Mouse (Mus musculus) MEL (cell line): Measurements from ENCODE around the gene Pip5k1b. TPM values are rescaled to one million over a fixed set of nuclear protein-coding genes. Genes with fewer than 3 reads are reported as not detected.

ENCODE experiments used
- DNase-seq: peaks from one replicate; pipeline ENCODE4 v3.0.0; 2011; ENCODE audit warnings: low read depth, low spot score
- H3K27ac ChIP-seq: 2 replicates; pipeline ENCODE4 v1.5.1; 2012; ENCODE audit warnings: low read depth, mild to moderate bottlenecking, control low read depth, low read length, moderate library complexity; ENCODE audit not compliant: control insufficient read depth
- H3K27me3 ChIP-seq, 2 experiments: fragments of 150-350 bp in 1 of 2; sonication (generic) in 1 of 2; 2 replicates each; pipeline ENCODE4 v1.6.1; 2012; ENCODE audit warnings: low read length in 2 of 2, mild to moderate bottlenecking in 2 of 2, improper control_type of control experiment in 1 of 2, moderate library complexity in 1 of 2; ENCODE audit not compliant: insufficient read depth in 2 of 2, control insufficient read depth in 1 of 2
- H3K36me3 ChIP-seq, 2 experiments: 2 replicates each; pipeline ENCODE4 v1.6.1; 2012 to 2014; ENCODE audit warnings: low read length in 2 of 2, improper control_type of control experiment in 1 of 2, inconsistent platforms in 1 of 2, mild to moderate bottlenecking in 1 of 2; ENCODE audit not compliant: insufficient read depth in 2 of 2, control insufficient read depth in 1 of 2
- H3K4me1 ChIP-seq, 2 experiments: fragments of 150-350 bp in 1 of 2; sonication (generic) in 1 of 2; 2 replicates each; pipeline ENCODE4 v1.6.1; 2012; ENCODE audit warnings: low read length in 2 of 2, improper control_type of control experiment in 1 of 2, mild to moderate bottlenecking in 1 of 2; ENCODE audit not compliant: insufficient read depth in 2 of 2, control insufficient read depth in 1 of 2
- H3K4me3 ChIP-seq, 2 experiments: fragments of 150-350 bp in 1 of 2; sonication (generic) in 1 of 2; 2 replicates each; pipeline ENCODE4 v1.5.1; 2012; ENCODE audit warnings: low read depth in 2 of 2, low read length in 2 of 2, mild to moderate bottlenecking in 2 of 2, moderate library complexity in 2 of 2, control low read depth in 1 of 2, improper control_type of control experiment in 1 of 2; ENCODE audit not compliant: control insufficient read depth in 1 of 2, insufficient read depth in 1 of 2
- H3K79me2 ChIP-seq: 2 replicates; pipeline ENCODE4 v1.6.1; 2012; ENCODE audit warnings: mild to moderate bottlenecking, low read length, moderate library complexity; ENCODE audit not compliant: control insufficient read depth, poor library complexity, insufficient read depth
- H3K9ac ChIP-seq: 2 replicates; pipeline ENCODE4 v1.6.1; 2012; ENCODE audit warnings: low read depth, mild to moderate bottlenecking, control low read depth, low read length, moderate library complexity; ENCODE audit not compliant: control insufficient read depth, poor library complexity, severe bottlenecking
- H3K9me3 ChIP-seq: fragments of 150-350 bp; sonication (generic); replicated peaks from 2 replicates; pipeline ENCODE4 v1.6.1; 2012; ENCODE audit warnings: mild to moderate bottlenecking, low read length, improper control_type of control experiment, moderate library complexity; ENCODE audit not compliant: insufficient read depth
- CTCF ChIP-seq, 3 experiments: IDR thresholded peaks in 2 of 3; conservative IDR thresholded peaks in 1 of 3; 2 replicates each; pipeline ENCODE4 v1.5.1; 2011 to 2012; ENCODE audit warnings: low read length in 3 of 3, low read depth in 2 of 3, mild to moderate bottlenecking in 2 of 3, improper control_type of control experiment in 1 of 3, inconsistent platforms in 1 of 3, mixed read lengths in 1 of 3, moderate library complexity in 1 of 3; ENCODE audit not compliant: control insufficient read depth in 1 of 3, insufficient read depth in 1 of 3, poor library complexity in 1 of 3, severe bottlenecking in 1 of 3
- EP300 ChIP-seq, 2 experiments: IDR thresholded peaks; 2 replicates each; pipeline ENCODE4 v1.6.1; 2011; ENCODE audit warnings: improper control_type of control experiment in 2 of 2, low read length in 2 of 2, low read depth in 1 of 2, mild to moderate bottlenecking in 1 of 2
- ETS1 ChIP-seq: IDR thresholded peaks from 2 replicates; pipeline ENCODE4 v1.6.1; 2012; ENCODE audit warnings: low read depth, mild to moderate bottlenecking, inconsistent platforms, low read length, improper control_type of control experiment, moderate library complexity
- GATA1 ChIP-seq: IDR thresholded peaks from 2 replicates; pipeline ENCODE4 v1.6.1; 2011; ENCODE audit warnings: low read depth, low read length, improper control_type of control experiment
- MAFK ChIP-seq: IDR thresholded peaks from 2 replicates; pipeline ENCODE4 v1.6.1; 2011; ENCODE audit warnings: low read depth, mild to moderate bottlenecking, low read length, improper control_type of control experiment, borderline replicate concordance
- MAZ ChIP-seq: IDR thresholded peaks from 2 replicates; pipeline ENCODE4 v1.6.1; 2012; ENCODE audit warnings: low read depth, mild to moderate bottlenecking, inconsistent platforms, low read length, improper control_type of control experiment
- MXI1 ChIP-seq: IDR thresholded peaks from 2 replicates; pipeline ENCODE4 v1.6.1; 2011; ENCODE audit warnings: mild to moderate bottlenecking, low read depth, low read length, improper control_type of control experiment
- NELFE ChIP-seq: IDR thresholded peaks from 2 replicates; pipeline ENCODE4 v1.6.1; 2011; ENCODE audit warnings: low read depth, low read length, improper control_type of control experiment
- POLR2A ChIP-seq, 2 experiments: IDR thresholded peaks; 2 replicates each; pipeline ENCODE4 v1.6.1; 2011 to 2012; ENCODE audit warnings: low read length in 2 of 2, mild to moderate bottlenecking in 2 of 2, control low read depth in 1 of 2, improper control_type of control experiment in 1 of 2, low read depth in 1 of 2, moderate library complexity in 1 of 2; ENCODE audit not compliant: control insufficient read depth in 1 of 2, insufficient read depth in 1 of 2, poor library complexity in 1 of 2
- SIN3A ChIP-seq: IDR thresholded peaks from 2 replicates; pipeline ENCODE4 v1.6.1; 2012; ENCODE audit warnings: low read length, improper control_type of control experiment, inconsistent platforms
- TBP ChIP-seq: IDR thresholded peaks from 2 replicates; pipeline ENCODE4 v1.8.0; 2011; ENCODE audit warnings: low read depth, low read length, improper control_type of control experiment
- ZMIZ1 ChIP-seq: IDR thresholded peaks from 2 replicates; pipeline ENCODE4 v1.6.1; 2012; ENCODE audit warnings: low read depth, mild to moderate bottlenecking, inconsistent platforms, low read length, improper control_type of control experiment, moderate library complexity
- polyA plus RNA-seq, 2 experiments: library from polyadenylated mRNA; stranded (reverse) in 1 of 2; unstranded in 1 of 2; fragments of >175 nt in 1 of 2; fragments of >200 nt in 1 of 2; gene quantifications; 2 replicates each; pipeline versions ENCODE4 v1.2.1 to v1.2.4; 2012; ENCODE audit warnings: low replicate concordance in 2 of 2, low read depth in 1 of 2; ENCODE audit not compliant: insufficient read length in 2 of 2, insufficient read depth in 1 of 2, missing spikeins in 1 of 2
- total RNA-seq: library from RNA; depleted of rRNA; stranded (reverse); fragments of 300-350 nt; gene quantifications from 2 replicates; pipeline ENCODE4 v1.2.3, GENCODE M21; 2012

The Pip5k1b gene
- total and polyA plus RNA-seq, 3 experiments, result 3.4 to 10.0 TPM; not detected in 1

DNA sequence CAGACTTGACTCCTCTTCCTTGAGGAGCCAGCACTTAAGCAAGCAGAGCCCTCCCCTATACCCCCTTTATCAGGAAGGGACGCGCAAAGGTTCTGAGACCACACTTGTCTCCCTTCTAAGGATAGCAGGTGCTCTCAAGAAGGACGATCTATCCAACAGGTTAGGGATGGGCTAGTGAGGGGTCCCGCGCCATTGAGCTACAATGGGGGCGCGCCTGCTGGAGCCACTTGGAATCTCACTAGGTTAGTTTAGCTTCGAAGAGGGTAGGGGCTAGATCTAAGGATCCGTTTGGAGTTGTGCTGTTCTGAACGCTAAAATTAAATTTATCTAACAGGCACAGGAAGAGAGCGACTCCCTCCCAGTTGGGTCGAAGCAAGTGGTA, 904 bp upstream of the Pip5k1b start:
- H3K27ac ChIP-seq, result peak overlapping the region; percentile 19; the same call in 1 of the 2 replicates
- no peaks in the 10 kb centered on the region for H3K27me3 ChIP-seq
- peak overlapping the region; percentile 60 for H3K9ac ChIP-seq
- TF ChIP-seq GATA1 (peak; percentile 31; the same call in 1 of the 2 replicates), SIN3A (no peak), ZMIZ1 (no peak), NELFE (no peak), ETS1 (0 out of 2 replicates have a peak, but pooled peaks have one; percentile 9), EP300 (IDR thresholded peaks at IDR 0.05; ENCODE audit: low read depth in 1 of 2, low read length in 2 of 2) (peak in 1 of 2 experiments; percentile 47; a peak in 2 of 4 replicates), CTCF (IDR thresholded peaks at IDR 0.05 in 2 of 3, conservative IDR thresholded peaks at IDR 0.05 in 1 of 3; ENCODE audit: control insufficient read depth in 1 of 3, insufficient read depth in 1 of 3, low read depth in 2 of 3, low read length in 3 of 3, poor library complexity in 1 of 3, severe bottlenecking in 1 of 3) (no peak)
- H3K9me3 ChIP-seq, result no peaks in the 10 kb centered on the region
- peak overlapping the region; percentile 80 to 99 for H3K4me3 ChIP-seq
- peaks cover 4 to 14% of the 10 kb centered on the region in 2 experiments for H3K4me1 ChIP-seq
- peaks cover 6% of the 10 kb centered on the region for H3K79me2 ChIP-seq
- H3K36me3 ChIP-seq, result peaks cover 0 to 9% of the 10 kb centered on the region in 2 experiments; a peak in 2 of 4 replicates
- no peak for DNase-seq

DNA sequence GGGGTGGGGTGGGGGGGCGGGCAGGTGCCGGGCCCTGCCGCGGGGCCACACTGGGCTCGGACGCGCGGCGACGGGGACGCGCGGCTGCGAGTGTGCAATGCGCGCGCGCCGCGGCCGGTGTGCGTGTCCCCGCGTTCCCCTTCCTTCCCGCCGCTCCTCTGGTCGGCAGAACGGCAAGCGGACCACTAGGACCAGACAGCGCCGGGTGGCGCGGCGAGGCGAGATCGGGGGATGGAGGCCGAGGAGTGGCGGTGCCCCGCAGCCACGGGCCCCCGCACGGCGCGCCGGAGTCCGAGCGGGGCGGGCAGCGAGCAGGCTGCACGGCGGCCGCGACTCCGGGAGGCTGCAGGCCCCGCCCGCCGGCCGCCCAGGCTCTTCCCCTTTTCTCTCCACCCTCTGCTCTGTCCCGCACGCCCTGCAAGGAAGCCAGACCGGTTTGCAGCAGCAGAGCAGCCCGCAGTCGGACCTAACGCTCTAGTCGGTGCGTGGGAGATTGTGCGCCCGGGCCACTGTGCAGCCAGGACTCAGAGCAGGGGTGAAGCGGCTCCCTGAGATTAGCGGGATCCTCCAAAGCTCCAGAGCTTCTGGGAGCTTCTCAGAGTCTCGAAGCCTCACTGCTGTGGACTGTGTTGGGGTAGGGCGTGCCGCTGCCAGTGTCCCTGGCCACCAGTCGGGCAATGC, 372 bp upstream of the Pip5k1b start:
- peak overlapping the region; percentile 51; the same call in 1 of the 2 replicates for H3K27ac ChIP-seq
- peaks cover 0 to 9% of the 10 kb centered on the region in 2 experiments; a peak in 2 of 4 replicates for H3K36me3 ChIP-seq
- H3K9ac ChIP-seq, result peak overlapping the region; percentile 94
- no peaks in the 10 kb centered on the region for H3K27me3 ChIP-seq
- H3K4me3 ChIP-seq, result peak overlapping the region; percentile 80 to 99
- peaks cover 4 to 14% of the 10 kb centered on the region in 2 experiments for H3K4me1 ChIP-seq
- peaks cover 6% of the 10 kb centered on the region for H3K79me2 ChIP-seq
- H3K9me3 ChIP-seq, result no peaks in the 10 kb centered on the region
- DNase-seq, result peak; percentile 87
- TF ChIP-seq TBP (no peak), NELFE (peak; percentile 59), MAZ (peak; percentile 23; the same call in 1 of the 2 replicates), EP300 (IDR thresholded peaks at IDR 0.05; ENCODE audit: low read depth in 1 of 2, low read length in 2 of 2) (0 out of 4 replicates have a peak, but pooled peaks of 1 of the 2 experiments have one; percentile 1), MXI1 (peak; percentile 59; the same call in 1 of the 2 replicates), POLR2A (IDR thresholded peaks at IDR 0.05; ENCODE audit: control insufficient read depth in 1 of 2, insufficient read depth in 1 of 2, low read depth in 1 of 2, low read length in 2 of 2, poor library complexity in 1 of 2) (peak in 1 of 2 experiments; percentile 57; a peak in 1 of 4 replicates), SIN3A (0 out of 2 replicates have a peak, but pooled peaks have one; percentile 20), MAFK (no peak)
